Mouse (Mus musculus) E14TG2a.4 (cell line): ENCODE results near the gene Snrk.

Source experiments
- H3K27me3 ChIP-seq: 2 replicates; pipeline ENCODE4 v1.6.1; 2014; ENCODE audit warnings: low read length, control low read depth; ENCODE audit not compliant: insufficient read depth
- H3K36me3 ChIP-seq: 2 replicates; pipeline ENCODE4 v1.6.1; 2014; ENCODE audit warnings: low read length, control low read depth; ENCODE audit not compliant: insufficient read depth
- H3K4me1 ChIP-seq: replicated peaks from 2 replicates; pipeline ENCODE4 v1.6.1; 2014; ENCODE audit warnings: low read depth, low read length, control low read depth
- H3K4me3 ChIP-seq: replicated peaks from 2 replicates; pipeline ENCODE4 v1.5.1; 2014; ENCODE audit warnings: mild to moderate bottlenecking, low read length
- H3K9me3 ChIP-seq: 2 replicates; pipeline ENCODE4 v1.6.1; 2014; ENCODE audit warnings: low read length, control low read depth
- CTCF ChIP-seq: conservative IDR thresholded peaks from 2 replicates; pipeline ENCODE4 v1.5.1; 2014; ENCODE audit warnings: low read length
- NANOG ChIP-seq: IDR thresholded peaks from 2 replicates; pipeline ENCODE4 v1.6.1; 2014; ENCODE audit warnings: borderline replicate concordance, low read length, mixed read lengths
- POU5F1 ChIP-seq: IDR thresholded peaks from 2 replicates; pipeline ENCODE4 v1.6.1; 2014; ENCODE audit warnings: low read length, borderline replicate concordance

Gene Snrk

GRCm38 (mm10) chr9:122128686-122129085 lies 11.6 kb downstream of the Snrk start:
- Histone ChIP-seq H3K4me1 (0 out of 2 replicates have a peak, but pooled peaks cover 8% of the 10 kb centered on the region), H3K36me3 (no peaks in the 10 kb centered on the region), H3K27me3 (no peaks in the 10 kb centered on the region), H3K4me3 (no peak overlapping the region), H3K9me3 (no peaks in the 10 kb centered on the region)
- no peak for TF ChIP-seq CTCF
- no peak for TF ChIP-seq POU5F1
- no peak for TF ChIP-seq NANOG

DNA sequence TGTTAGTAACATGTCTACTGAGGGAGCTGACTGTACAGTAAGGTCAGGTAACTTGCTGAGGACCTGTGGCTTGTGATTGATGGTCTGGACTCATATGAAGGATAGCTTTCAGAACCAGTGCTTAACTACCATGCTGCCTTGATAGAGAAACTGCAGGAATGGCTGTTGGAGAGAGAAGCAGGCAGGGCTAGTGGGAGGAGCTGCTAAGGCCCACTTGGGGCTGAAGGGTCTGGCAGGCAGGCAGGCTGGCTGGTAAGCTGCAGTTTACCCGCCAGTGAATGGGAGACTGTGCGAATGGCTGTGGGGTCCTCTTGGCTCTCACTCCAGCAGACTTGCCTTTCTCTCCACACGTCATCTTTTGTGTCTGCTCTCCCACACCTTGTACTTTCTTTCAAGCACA lies 13.6 kb downstream of the Snrk start:
- Histone ChIP-seq H3K27me3 (no peaks in the 10 kb centered on the region), H3K9me3 (no peaks in the 10 kb centered on the region), H3K4me3 (no peak overlapping the region), H3K36me3 (no peaks in the 10 kb centered on the region), H3K4me1 (0 out of 2 replicates have a peak, but pooled peaks cover 8% of the 10 kb centered on the region)
- TF ChIP-seq POU5F1, result no peak
- TF ChIP-seq NANOG, result no peak

GRCm38 (mm10) chr9:122132145-122132544 lies 15.1 kb downstream of the Snrk start:
- TF ChIP-seq CTCF (no peak), POU5F1 (no peak), NANOG (no peak)
- Histone ChIP-seq H3K9me3 (no peaks in the 10 kb centered on the region), H3K36me3 (0 out of 2 replicates have a peak, but pooled peaks cover under 1% of the 10 kb centered on the region), H3K27me3 (no peaks in the 10 kb centered on the region), H3K4me1 (0 out of 2 replicates have a peak, but pooled peaks cover under 1% of the 10 kb centered on the region), H3K4me3 (no peak overlapping the region)

GRCm38 (mm10) chr9:122135095-122135884 lies 18.2 kb downstream of the Snrk start:
- Histone ChIP-seq H3K4me3 (no peak overlapping the region), H3K36me3 (peaks cover 5% of the 10 kb centered on the region; the same call in 1 of the 2 replicates), H3K4me1 (no peaks in the 10 kb centered on the region), H3K27me3 (no peaks in the 10 kb centered on the region), H3K9me3 (no peaks in the 10 kb centered on the region)
- no peak for TF ChIP-seq POU5F1
- TF ChIP-seq NANOG, result no peak
- no peak for TF ChIP-seq CTCF

- Histone ChIP-seq H3K9me3 (no peaks in the 10 kb centered on the region), H3K27me3 (no peaks in the 10 kb centered on the region), H3K4me3 (no peak overlapping the region), H3K4me1 (no peaks in the 10 kb centered on the region), H3K36me3 (peaks cover 5% of the 10 kb centered on the region; the same call in 1 of the 2 replicates)
- TF ChIP-seq POU5F1 (no peak), CTCF (no peak), NANOG (no peak)
These were observed 18.8 kb downstream of the Snrk start for GRCm38 (mm10) chr9:122135885-122136170.

DNA sequence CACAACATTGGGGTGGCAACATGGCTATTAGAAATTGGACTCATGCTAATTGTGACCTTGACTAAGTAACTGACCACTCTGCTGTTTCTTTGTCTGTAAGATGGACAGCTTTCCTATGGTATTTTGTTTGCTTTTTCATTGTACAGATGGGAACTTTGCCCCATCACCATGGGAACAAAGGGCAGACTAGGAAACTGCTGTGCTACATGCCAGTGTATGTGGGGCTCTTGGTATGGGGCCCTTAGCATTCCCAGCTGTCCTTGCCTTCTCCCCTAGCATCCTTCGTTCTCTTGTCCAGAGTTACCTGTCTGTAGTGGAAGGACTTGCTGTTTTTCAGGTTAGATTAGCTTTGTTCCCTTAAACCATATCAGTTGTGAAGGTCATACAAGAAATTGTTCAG lies 20.9 kb downstream of the Snrk start:
- H3K27me3 ChIP-seq, result no peaks in the 10 kb centered on the region
- TF ChIP-seq CTCF (no peak), POU5F1 (no peak), NANOG (no peak)
- no peak overlapping the region for H3K4me3 ChIP-seq
- H3K4me1 ChIP-seq, result no peaks in the 10 kb centered on the region
- no peaks in the 10 kb centered on the region for H3K9me3 ChIP-seq
- H3K36me3 ChIP-seq, result peaks cover 5% of the 10 kb centered on the region; the same call in 1 of the 2 replicates

GRCm38 (mm10) chr9:122138371-122139029 lies 21.4 kb downstream of the Snrk start:
- H3K4me3 ChIP-seq, result no peak overlapping the region
- TF ChIP-seq NANOG (no peak), POU5F1 (no peak), CTCF (no peak)
- H3K27me3 ChIP-seq, result no peaks in the 10 kb centered on the region
- H3K4me1 ChIP-seq, result no peaks in the 10 kb centered on the region
- peaks cover 5% of the 10 kb centered on the region; the same call in 1 of the 2 replicates for H3K36me3 ChIP-seq
- no peaks in the 10 kb centered on the region for H3K9me3 ChIP-seq

- TF ChIP-seq CTCF (no peak), NANOG (no peak), POU5F1 (no peak)
- Histone ChIP-seq H3K4me3 (no peak overlapping the region), H3K9me3 (no peaks in the 10 kb centered on the region), H3K36me3 (peaks cover 5% of the 10 kb centered on the region; the same call in 1 of the 2 replicates), H3K27me3 (no peaks in the 10 kb centered on the region), H3K4me1 (no peaks in the 10 kb centered on the region)
These were observed 22.2 kb downstream of the Snrk start for GRCm38 (mm10) chr9:122139236-122139635.

GRCm38 (mm10) chr9:122143219-122143618 lies 26.2 kb downstream of the Snrk start:
- no peak for TF ChIP-seq POU5F1
- TF ChIP-seq CTCF, result no peak
- TF ChIP-seq NANOG, result no peak
- Histone ChIP-seq H3K27me3 (no peaks in the 10 kb centered on the region), H3K4me1 (peaks cover 14% of the 10 kb centered on the region), H3K36me3 (peaks cover 5% of the 10 kb centered on the region), H3K9me3 (peaks cover 5% of the 10 kb centered on the region; the same call in 1 of the 2 replicates), H3K4me3 (no peak overlapping the region)
